Mouse (Mus musculus): ENCODE data around the gene Itga1. TPM values are rescaled to one million over a fixed set of nuclear protein-coding genes. Genes with fewer than 3 reads are reported as not detected.

Itga1 gene
- polyA plus RNA-seq, 1 experiment from 2014 or later, result 23.8 TPM

DNA sequence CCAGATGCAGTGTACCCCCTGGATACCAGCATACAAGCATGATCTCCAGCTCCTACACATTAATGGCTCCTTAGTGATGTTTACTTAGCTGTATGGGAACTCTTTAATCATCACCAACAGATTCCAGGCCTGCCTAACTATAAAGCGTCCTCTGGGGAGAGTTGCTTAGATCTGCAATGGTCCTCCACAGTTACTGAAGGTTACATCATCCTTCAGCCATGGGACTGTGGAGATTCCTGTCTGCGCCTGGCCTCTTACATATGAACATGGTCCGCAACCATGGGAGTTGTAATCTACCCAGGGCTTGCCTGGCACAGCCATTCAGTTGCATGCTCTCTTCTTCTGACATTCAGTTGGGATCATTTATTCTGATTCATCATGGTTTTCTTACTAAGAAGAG lies 129.9 kb downstream of the Itga1 start:
- Histone ChIP-seq H3K27me3 (replicated peaks) (no peaks in the 10 kb centered on the region), H3K9me3 (no peaks in the 10 kb centered on the region), H3K4me2 (no peak overlapping the region), H3K4me3 (replicated peaks) (no peak overlapping the region), H3K36me3 (no peaks in the 10 kb centered on the region), H3K27ac (no peak overlapping the region; the same call in 1 of the 2 replicates), H3K4me1 (no peaks in the 10 kb centered on the region), H3K9ac (no peak overlapping the region)
- no peak for ATAC-seq (ENCODE audit: insufficient read depth, low FRiP score, low read depth)
- WGBS, result 77% methylated on average over 3 of the region's 3 CpGs

DNA sequence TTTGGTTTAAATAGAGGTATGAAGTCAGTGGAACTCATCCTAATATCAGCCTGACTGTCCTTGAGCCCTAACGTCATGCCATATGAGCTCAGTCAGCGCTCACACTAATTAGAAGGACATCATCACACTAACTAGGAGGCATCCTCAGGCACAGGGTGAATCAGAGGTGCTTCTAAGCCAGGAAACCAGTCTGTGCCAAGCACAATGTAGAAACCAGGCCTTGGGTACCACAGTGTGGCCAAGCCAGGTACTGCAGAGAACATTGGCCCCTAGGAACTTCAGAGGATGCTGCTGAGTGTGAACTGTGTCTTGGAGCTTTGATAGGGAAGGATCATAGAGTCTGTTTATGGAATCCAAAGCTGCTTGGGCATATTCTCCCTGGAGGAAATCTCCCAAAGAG lies 137.5 kb downstream of the Itga1 start:
- no peaks in the 10 kb centered on the region for H3K36me3 ChIP-seq
- H3K9ac ChIP-seq, result no peak overlapping the region
- WGBS, result 36% methylated on average over 2 of the region's 2 CpGs
- no peaks in the 10 kb centered on the region for H3K27me3 ChIP-seq (replicated peaks)
- ATAC-seq (ENCODE audit: insufficient read depth, low FRiP score, low read depth), result peak; percentile 65; the same call in 1 of the 2 replicates
- no peak overlapping the region for H3K4me3 ChIP-seq (replicated peaks)
- H3K27ac ChIP-seq, result no peak overlapping the region
- H3K9me3 ChIP-seq, result no peaks in the 10 kb centered on the region
- no peaks in the 10 kb centered on the region for H3K4me1 ChIP-seq
- H3K4me2 ChIP-seq, result no peak overlapping the region

DNA sequence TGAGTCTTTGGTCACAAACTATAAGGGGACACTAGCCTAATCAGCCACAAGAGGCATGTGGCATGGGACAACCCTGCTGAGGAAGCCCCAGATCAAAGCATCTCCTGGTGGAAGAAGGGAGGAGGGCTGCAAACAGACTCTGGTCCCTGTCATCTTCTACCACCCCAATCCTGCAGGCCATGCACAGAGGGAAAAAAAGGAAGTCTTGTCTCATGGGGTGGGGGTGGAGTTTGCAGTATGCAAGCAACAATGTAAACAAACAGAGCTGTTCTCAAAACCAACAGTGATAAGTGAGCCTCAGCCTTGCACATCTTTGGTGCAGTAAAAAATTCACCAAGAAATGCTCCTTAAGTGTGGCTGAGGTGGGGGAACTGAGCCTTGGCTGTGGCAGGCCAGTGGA lies 147.2 kb downstream of the Itga1 start:
- Histone ChIP-seq H3K27ac (no peak overlapping the region), H3K9ac (no peak overlapping the region), H3K4me2 (no peak overlapping the region), H3K36me3 (no peaks in the 10 kb centered on the region), H3K4me3 (replicated peaks) (no peak overlapping the region), H3K9me3 (no peaks in the 10 kb centered on the region), H3K27me3 (replicated peaks) (no peaks in the 10 kb centered on the region), H3K4me1 (no peaks in the 10 kb centered on the region)
- no peak; the same call in 1 of the 2 replicates for ATAC-seq (ENCODE audit: insufficient read depth, low FRiP score, low read depth)

DNA sequence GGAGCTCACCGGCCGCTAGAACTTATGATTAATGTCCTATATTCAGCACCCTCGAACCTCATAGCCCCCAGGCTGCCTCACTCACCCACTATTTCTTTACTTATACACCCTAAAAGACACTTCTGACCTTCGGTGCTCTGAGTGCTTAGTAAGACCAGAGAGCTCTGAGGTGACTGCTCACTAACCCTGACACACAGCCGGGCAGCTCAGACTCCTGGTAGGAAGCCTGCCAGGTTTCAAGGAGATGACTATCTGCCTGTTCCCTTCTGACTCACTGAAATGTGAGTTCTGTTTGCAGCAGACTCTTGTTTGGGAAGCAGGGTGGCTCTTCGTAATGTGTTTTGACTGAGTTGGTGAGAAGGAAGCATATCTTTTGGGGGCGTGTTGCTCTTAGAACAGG lies 168.2 kb downstream of the Itga1 start:
- no peak overlapping the region for H3K4me3 ChIP-seq (replicated peaks)
- H3K4me1 ChIP-seq, result peaks cover 8% of the 10 kb centered on the region; the same call in 1 of the 2 replicates
- H3K9me3 ChIP-seq, result no peaks in the 10 kb centered on the region
- no peak overlapping the region for H3K9ac ChIP-seq
- 76% methylated on average over 7 of the region's 7 CpGs for WGBS
- H3K27ac ChIP-seq, result no peak overlapping the region
- no peaks in the 10 kb centered on the region for H3K27me3 ChIP-seq (replicated peaks)
- no peak overlapping the region for H3K4me2 ChIP-seq
- no peak for ATAC-seq (ENCODE audit: insufficient read depth, low FRiP score, low read depth)
- H3K36me3 ChIP-seq, result no peaks in the 10 kb centered on the region

DNA sequence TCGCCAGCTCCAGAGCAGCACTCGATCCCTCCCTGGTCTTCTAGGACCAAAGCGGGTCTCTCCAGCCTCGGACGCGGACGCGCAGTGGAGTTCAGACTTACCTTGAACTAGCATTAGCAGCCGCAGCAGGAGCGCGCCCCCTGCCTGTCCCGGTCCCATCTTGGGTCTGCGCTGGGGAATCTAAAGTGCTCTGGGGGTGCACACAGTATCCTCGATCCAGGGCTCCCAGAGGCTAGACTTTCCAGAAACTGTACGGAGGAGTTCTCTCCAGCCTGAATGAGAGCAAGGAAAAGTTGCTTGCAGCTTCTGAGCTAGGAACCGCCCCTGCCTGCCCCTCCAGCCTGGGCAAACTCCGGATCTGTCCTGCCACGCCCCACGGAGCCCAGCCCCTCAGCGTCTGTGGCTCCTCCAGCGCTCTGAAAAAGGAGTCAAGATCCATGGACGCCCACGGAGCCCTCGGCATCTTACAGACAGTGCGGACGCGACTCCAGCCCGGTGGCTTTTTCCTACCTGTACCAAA lies 169.9 kb downstream of the Itga1 start, which contains the start of gene Itga2:
Gene Itga2 (minus strand): TSS at position 326 of the 520 bp plus-strand sequence.
- Histone ChIP-seq H3K27ac (peak within 1 kb of the TSS; percentile 64), H3K36me3 (no peaks in the 10 kb centered on the region), H3K4me2 (peak within 1 kb of the TSS; percentile 78), H3K27me3 (replicated peaks) (no peaks in the 10 kb centered on the region), H3K9ac (peak within 1 kb of the TSS; percentile 31), H3K9me3 (no peaks in the 10 kb centered on the region), H3K4me3 (replicated peaks) (peak within 1 kb of the TSS; percentile 52), H3K4me1 (peaks cover 8% of the 10 kb centered on the region; the same call in 1 of the 2 replicates)
- ATAC-seq (ENCODE audit: insufficient read depth, low FRiP score, low read depth), result peak; percentile 84
- WGBS, result 1% methylated on average over 28 of the region's 28 CpGs

DNA sequence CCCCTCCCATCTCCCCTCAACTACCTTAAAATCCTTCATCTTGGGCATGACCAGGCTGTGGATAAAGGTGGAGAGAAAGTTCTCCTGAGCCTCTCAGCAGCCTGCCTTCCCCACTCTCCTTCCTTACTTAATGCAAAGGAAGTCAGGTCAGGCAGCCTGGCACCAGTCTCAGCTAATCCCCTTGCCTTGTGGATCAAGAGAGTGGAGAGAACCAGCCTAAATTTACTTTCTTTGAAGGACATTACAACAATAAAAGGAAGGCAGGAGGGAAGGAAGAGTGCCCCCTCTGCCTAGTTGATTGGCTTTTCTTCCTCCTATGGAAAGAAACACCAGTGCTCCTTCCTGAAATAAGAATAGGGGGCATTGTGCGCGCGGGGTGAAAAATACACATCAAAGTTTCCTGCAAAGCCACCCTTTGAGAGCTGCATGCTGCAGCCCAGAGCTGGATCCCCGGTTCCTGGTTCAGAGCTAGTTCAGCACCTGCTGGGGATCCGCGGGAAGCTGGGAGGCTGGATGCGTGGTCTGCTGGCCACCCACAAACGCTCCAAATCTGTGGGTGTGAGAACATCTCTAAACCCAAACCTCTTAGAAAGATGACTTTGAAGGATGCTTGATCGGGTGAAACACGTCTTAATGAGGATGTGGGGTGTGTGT lies 170.6 kb downstream of the Itga1 start:
- H3K4me2 ChIP-seq, result peak overlapping the region; percentile 78
- no peaks in the 10 kb centered on the region for H3K27me3 ChIP-seq (replicated peaks)
- ATAC-seq (ENCODE audit: insufficient read depth, low FRiP score, low read depth), result peak; percentile 56; the same call in 1 of the 2 replicates
- H3K4me3 ChIP-seq (replicated peaks), result peak overlapping the region; percentile 52
- H3K9me3 ChIP-seq, result no peaks in the 10 kb centered on the region
- peaks cover 8% of the 10 kb centered on the region; the same call in 1 of the 2 replicates for H3K4me1 ChIP-seq
- peak overlapping the region; percentile 31; the same call in 1 of the 2 replicates for H3K9ac ChIP-seq
- 1% methylated on average over 10 of the region's 10 CpGs for WGBS
- H3K36me3 ChIP-seq, result no peaks in the 10 kb centered on the region
- H3K27ac ChIP-seq, result peak overlapping the region; percentile 64

DNA sequence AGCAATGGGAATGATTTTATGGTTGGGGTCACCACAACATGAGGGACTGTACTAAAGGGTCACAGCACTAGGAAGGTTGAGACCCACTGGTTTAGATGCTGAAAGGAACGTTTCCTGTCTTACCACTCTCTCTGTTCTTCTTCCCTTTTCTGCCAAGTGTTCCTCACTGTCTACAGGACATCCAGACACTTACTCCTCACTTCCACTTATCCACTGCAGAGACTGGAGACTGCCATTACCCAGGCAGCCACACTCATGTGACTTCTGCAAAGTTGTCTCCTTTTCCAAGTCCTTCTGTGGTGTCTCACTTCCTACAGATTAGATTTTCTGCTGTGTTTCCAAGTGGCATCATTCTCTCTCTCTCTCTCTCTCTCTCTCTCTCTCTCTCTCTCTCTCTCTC lies 177.0 kb downstream of the Itga1 start:
- Histone ChIP-seq H3K4me1 (0 out of 2 replicates have a peak, but pooled peaks cover 3% of the 10 kb centered on the region), H3K9ac (no peak overlapping the region), H3K9me3 (no peaks in the 10 kb centered on the region), H3K27me3 (replicated peaks) (no peaks in the 10 kb centered on the region), H3K36me3 (no peaks in the 10 kb centered on the region), H3K27ac (no peak overlapping the region), H3K4me3 (replicated peaks) (no peak overlapping the region), H3K4me2 (no peak overlapping the region)
- no peak for ATAC-seq (ENCODE audit: insufficient read depth, low FRiP score, low read depth)
- WGBS, result 57% methylated on average over 1 of the region's 1 CpGs

DNA sequence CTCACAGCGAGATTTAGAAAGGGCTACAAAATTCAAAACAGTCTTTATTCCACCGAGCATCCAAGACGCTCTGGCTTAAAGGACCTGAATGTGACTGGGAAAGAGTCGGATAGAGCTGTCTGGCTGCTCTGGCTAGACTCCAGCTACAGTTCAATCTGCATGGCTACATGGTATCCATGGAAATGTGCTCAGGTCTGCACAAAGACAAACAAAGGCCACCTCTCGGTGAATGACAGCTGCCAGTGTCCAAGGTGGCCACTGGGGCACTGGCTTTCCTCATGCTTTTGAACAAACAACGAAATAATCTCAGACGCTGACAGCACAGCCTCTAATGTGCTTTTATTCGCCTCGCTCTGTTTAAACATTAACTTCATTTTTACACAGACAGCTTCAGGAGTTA lies 178.4 kb downstream of the Itga1 start:
- no peaks in the 10 kb centered on the region for H3K27me3 ChIP-seq (replicated peaks)
- H3K4me2 ChIP-seq, result peak overlapping the region; percentile 29; the same call in 1 of the 2 replicates
- H3K4me1 ChIP-seq, result 0 out of 2 replicates have a peak, but pooled peaks cover 3% of the 10 kb centered on the region
- H3K27ac ChIP-seq, result peak overlapping the region; percentile 49; the same call in 1 of the 2 replicates
- no peaks in the 10 kb centered on the region for H3K36me3 ChIP-seq
- H3K9ac ChIP-seq, result no peak overlapping the region
- H3K4me3 ChIP-seq (replicated peaks), result no peak overlapping the region
- WGBS, result 36% methylated on average over 9 of the region's 9 CpGs
- ATAC-seq (ENCODE audit: insufficient read depth, low FRiP score, low read depth), result peak; percentile 91
- no peaks in the 10 kb centered on the region for H3K9me3 ChIP-seq

DNA sequence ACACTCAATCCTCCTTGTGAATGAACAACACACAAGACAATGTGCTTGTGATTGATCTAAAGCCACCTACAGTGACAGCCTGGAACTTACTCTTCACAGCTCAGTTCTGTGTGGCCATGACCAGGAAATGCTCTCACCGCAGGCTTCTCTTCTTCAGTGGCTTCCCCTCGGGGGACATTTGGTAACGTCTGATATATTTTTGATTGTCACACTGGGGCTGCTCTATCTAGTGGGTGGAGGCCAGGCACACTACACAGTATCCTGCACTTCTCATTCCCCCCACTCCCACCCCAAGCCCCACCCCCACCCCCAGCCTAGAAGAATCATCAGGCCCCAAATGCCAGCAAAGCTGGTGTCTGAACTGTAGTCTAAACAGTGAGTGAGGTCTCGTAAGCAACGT lies 186.0 kb downstream of the Itga1 start:
- H3K4me1 ChIP-seq, result no peaks in the 10 kb centered on the region
- no peak overlapping the region for H3K27ac ChIP-seq
- no peak for ATAC-seq (ENCODE audit: insufficient read depth, low FRiP score, low read depth)
- no peaks in the 10 kb centered on the region for H3K27me3 ChIP-seq (replicated peaks)
- H3K36me3 ChIP-seq, result no peaks in the 10 kb centered on the region
- 36% methylated on average over 5 of the region's 5 CpGs for WGBS
- no peak overlapping the region for H3K4me2 ChIP-seq
- H3K9me3 ChIP-seq, result no peaks in the 10 kb centered on the region
- no peak overlapping the region for H3K4me3 ChIP-seq (replicated peaks)
- no peak overlapping the region for H3K9ac ChIP-seq

DNA sequence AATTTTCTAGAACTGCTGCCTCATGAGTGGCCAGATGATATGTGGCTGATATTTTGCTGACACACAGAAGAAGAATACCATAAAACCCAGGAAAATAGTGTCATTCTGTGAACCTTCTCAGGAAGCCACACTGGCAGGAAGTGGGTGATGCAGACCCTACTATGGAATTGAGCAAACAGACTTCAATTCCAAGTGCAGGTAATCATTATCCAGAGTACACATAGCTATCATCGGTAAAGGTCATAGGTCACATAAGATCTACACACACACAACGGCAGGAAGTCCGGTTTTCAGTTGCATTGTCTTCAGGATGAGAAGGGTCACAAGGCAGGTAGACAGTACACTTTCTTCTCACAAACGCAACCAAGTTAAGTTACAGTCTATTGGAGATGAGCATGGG lies 186.8 kb downstream of the Itga1 start:
- Histone ChIP-seq H3K4me2 (no peak overlapping the region), H3K4me1 (no peaks in the 10 kb centered on the region), H3K4me3 (replicated peaks) (no peak overlapping the region), H3K9me3 (no peaks in the 10 kb centered on the region), H3K9ac (no peak overlapping the region), H3K36me3 (no peaks in the 10 kb centered on the region), H3K27me3 (replicated peaks) (no peaks in the 10 kb centered on the region), H3K27ac (peak overlapping the region; percentile 9; the same call in 1 of the 2 replicates)
- WGBS, result 53% methylated on average over 4 of the region's 4 CpGs
- ATAC-seq (ENCODE audit: insufficient read depth, low FRiP score, low read depth), result peak; percentile 67; the same call in 1 of the 2 replicates

DNA sequence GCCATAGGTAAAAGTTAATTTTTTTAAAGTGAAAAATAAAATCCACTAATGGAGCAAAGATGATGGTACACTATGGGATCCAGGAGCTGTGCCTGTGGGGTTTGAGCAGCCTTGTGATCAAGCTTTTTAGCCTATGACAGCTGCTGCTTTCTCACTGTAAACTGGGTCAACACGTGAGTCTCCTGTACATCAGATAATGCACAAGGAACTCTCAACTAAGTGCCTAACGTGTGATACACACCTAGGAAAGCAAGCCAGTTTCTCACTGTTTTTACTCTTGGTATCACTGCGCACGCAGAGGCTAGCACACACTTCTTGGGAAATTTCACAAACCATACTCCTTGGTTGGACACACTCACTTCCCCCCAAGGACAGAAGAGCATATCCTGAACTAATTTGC lies 187.2 kb downstream of the Itga1 start:
- H3K9me3 ChIP-seq, result no peaks in the 10 kb centered on the region
- no peak overlapping the region for H3K4me2 ChIP-seq
- H3K9ac ChIP-seq, result no peak overlapping the region
- no peak overlapping the region for H3K4me3 ChIP-seq (replicated peaks)
- 77% methylated on average over 4 of the region's 4 CpGs for WGBS
- peak; percentile 66 for ATAC-seq (ENCODE audit: insufficient read depth, low FRiP score, low read depth)
- no peaks in the 10 kb centered on the region for H3K36me3 ChIP-seq
- H3K27ac ChIP-seq, result no peak overlapping the region; the same call in 1 of the 2 replicates
- no peaks in the 10 kb centered on the region for H3K27me3 ChIP-seq (replicated peaks)
- H3K4me1 ChIP-seq, result no peaks in the 10 kb centered on the region

DNA sequence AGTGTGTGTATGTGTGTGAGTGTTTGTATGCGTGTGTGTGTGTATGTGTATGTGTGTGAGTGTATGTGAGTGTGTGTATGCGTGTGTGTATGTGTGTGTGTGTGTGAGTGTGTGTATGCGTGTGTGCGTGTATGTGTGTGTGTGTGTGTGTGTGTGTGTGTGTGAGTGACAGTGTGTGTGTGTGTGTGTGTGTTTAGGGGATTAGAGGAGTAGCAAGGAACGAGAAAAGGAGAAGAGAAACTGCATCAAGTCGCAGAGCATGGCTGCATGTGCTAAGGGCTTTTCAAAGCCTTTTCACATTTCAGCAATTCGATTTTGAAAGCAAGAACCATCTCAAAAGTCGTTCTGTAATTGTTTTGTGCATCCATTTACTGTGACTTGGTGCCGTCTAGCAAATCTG lies 191.1 kb downstream of the Itga1 start:
- H3K27me3 ChIP-seq (replicated peaks), result no peaks in the 10 kb centered on the region
- no peak overlapping the region for H3K9ac ChIP-seq
- WGBS, result 77% methylated on average over 9 of the region's 9 CpGs
- no peak overlapping the region for H3K4me3 ChIP-seq (replicated peaks)
- no peak overlapping the region for H3K4me2 ChIP-seq
- no peaks in the 10 kb centered on the region for H3K36me3 ChIP-seq
- H3K9me3 ChIP-seq, result no peaks in the 10 kb centered on the region
- H3K4me1 ChIP-seq, result no peaks in the 10 kb centered on the region
- H3K27ac ChIP-seq, result no peak overlapping the region
- no peak for ATAC-seq (ENCODE audit: insufficient read depth, low FRiP score, low read depth)
